8 mouse cellular contexts compared by ENCODE assay signal in the genomic region with DNA sequence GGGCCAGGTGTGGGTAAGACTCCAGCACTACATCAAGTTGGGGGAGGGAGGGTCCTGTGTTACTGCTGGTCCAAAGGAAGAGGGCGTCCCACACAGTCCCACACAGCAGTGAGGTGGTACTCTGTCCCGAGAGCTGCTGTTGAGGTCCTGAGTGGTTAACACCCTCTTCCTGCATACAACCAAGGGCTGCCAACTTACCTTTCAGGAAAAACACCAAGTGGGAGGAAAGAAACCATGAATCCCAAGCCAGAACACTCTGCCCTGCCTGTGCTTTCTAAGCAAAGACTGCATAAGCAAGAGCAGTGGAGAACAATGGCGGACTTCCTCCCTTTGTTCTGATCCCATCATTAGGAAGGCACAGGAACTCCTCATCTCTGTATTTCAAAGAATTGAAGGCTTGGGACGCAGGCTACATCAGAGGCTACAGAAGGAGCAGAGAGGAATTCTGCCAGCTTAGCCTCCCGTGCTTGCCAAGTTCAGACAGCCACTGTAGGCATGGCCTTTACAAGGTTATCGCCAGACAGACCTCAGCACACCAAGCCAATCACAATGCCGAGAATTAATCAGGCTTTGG.
DNase-seq lines count a peak whose midpoint lies in the region; ATAC-seq lines count a peak whose summit lies in the region.

No protein-coding gene starts in this region.

- DNase-seq in neural tube, embryonic 10.5 days (ENCODE audit: extremely low spot score, low spot score) = no peak
- peak; percentile 63 to 81 for DNase-seq in heart, adult 18-20 months
- DNase-seq in kidney, adult 9 months = peak; percentile 66
- no peak for DNase-seq in layer of hippocampus, adult 18-20 months (ENCODE audit: low spot score in 2 of 2)
- DNase-seq in left cerebral cortex, postnatal 14 days (ENCODE audit: low spot score in 2 of 2) = no peak

- no peak; the same call in 1 of the 2 replicates for ATAC-seq in neural tube, embryonic 13.5 days (ENCODE audit: low read depth)
- peak; percentile 43; the same call in 1 of the 2 replicates for ATAC-seq in midbrain, embryonic 16.5 days
- no peak for ATAC-seq in liver, embryonic 12.5 days

- peaks cover 18% of the 10 kb centered on the region; the same call in 1 of the 2 replicates for H3K4me1 ChIP-seq in neural tube, embryonic 13.5 days (replicated peaks)
- peaks cover 7% of the 10 kb centered on the region; the same call in 1 of the 2 replicates for H3K4me1 ChIP-seq in midbrain, embryonic 16.5 days (ENCODE audit: control insufficient read depth, insufficient read depth, low read length)
- H3K4me1 ChIP-seq in liver, embryonic 12.5 days = 0 out of 2 replicates have a peak, but pooled peaks cover 3% of the 10 kb centered on the region

- H3K4me3 ChIP-seq in neural tube, embryonic 13.5 days = no peak overlapping the region
- H3K4me3 ChIP-seq in midbrain, embryonic 16.5 days (ENCODE audit: low read depth, low read length) = no peak overlapping the region
- no peak overlapping the region for H3K4me3 ChIP-seq in liver, embryonic 12.5 days

- H3K36me3 ChIP-seq in neural tube, embryonic 13.5 days = peaks cover 28% of the 10 kb centered on the region
- peaks cover 4% of the 10 kb centered on the region; the same call in 1 of the 2 replicates for H3K36me3 ChIP-seq in midbrain, embryonic 16.5 days (ENCODE audit: control insufficient read depth, insufficient read depth, low read length)
- peaks cover 12% of the 10 kb centered on the region for H3K36me3 ChIP-seq in liver, embryonic 12.5 days

- H3K27ac ChIP-seq in neural tube, embryonic 13.5 days (replicated peaks) = peak overlapping the region; percentile 33
- peak overlapping the region; percentile 44 for H3K27ac ChIP-seq in midbrain, embryonic 16.5 days (ENCODE audit: low read length)
- no peak overlapping the region for H3K27ac ChIP-seq in liver, embryonic 12.5 days

- intact Hi-C loops in left cerebral cortex, postnatal 14 days (cut with DNase I) = loop anchor here (5.0 kb wide), 1 partner anchor 38 kb away; no protein-coding TSS in a partner anchor

- no peaks in the 10 kb centered on the region for H3K27me3 ChIP-seq in neural tube, embryonic 13.5 days
- no peaks in the 10 kb centered on the region for H3K27me3 ChIP-seq in midbrain, embryonic 16.5 days (ENCODE audit: control insufficient read depth, insufficient read depth, low read depth, low read length)
- no peaks in the 10 kb centered on the region for H3K27me3 ChIP-seq in liver, embryonic 12.5 days (replicated peaks)

- H3K9ac ChIP-seq in neural tube, embryonic 13.5 days = no peak overlapping the region
- H3K9ac ChIP-seq in midbrain, embryonic 16.5 days (ENCODE audit: low read depth, low read length) = no peak overlapping the region
- no peak overlapping the region for H3K9ac ChIP-seq in liver, embryonic 12.5 days

- no peak overlapping the region for H3K4me2 ChIP-seq in neural tube, embryonic 13.5 days
- H3K4me2 ChIP-seq in midbrain, embryonic 16.5 days (ENCODE audit: low read length) = no peak overlapping the region; the same call in 1 of the 2 replicates
- no peak overlapping the region for H3K4me2 ChIP-seq in liver, embryonic 12.5 days

- no peaks in the 10 kb centered on the region for H3K9me3 ChIP-seq in neural tube, embryonic 13.5 days
- H3K9me3 ChIP-seq in midbrain, embryonic 16.5 days (replicated peaks; ENCODE audit: control insufficient read depth, low read length, poor library complexity, severe bottlenecking) = no peaks in the 10 kb centered on the region
- H3K9me3 ChIP-seq in liver, embryonic 12.5 days (replicated peaks) = no peaks in the 10 kb centered on the region

- 70% methylated on average over 7 of the region's 7 CpGs for WGBS in neural tube, embryonic 13.5 days
- WGBS in midbrain, embryonic 16.5 days = 43% methylated on average over 7 of the region's 7 CpGs
- WGBS in liver, embryonic 12.5 days (ENCODE audit: insufficient replicate concordance) = 68% methylated on average over 7 of the region's 7 CpGs

Comparison
In these comparisons a context has a peak if more than half of its experiments do, and no peak if none do; other contexts are left out.
1. DNase-seq: peak in heart, adult 18-20 months (2 of 2) and kidney, adult 9 months (single experiment); none in neural tube, embryonic 10.5 days (single experiment), layer of hippocampus, adult 18-20 months (0 of 2) and left cerebral cortex, postnatal 14 days (0 of 2).